In genomic region chr11:120185316-120186141, GRCm38 (mm10) we compare ENCODE assay signal across 8 mouse cellular contexts. TPM values are rescaled to one million over a fixed set of nuclear protein-coding genes. Genes with fewer than 3 reads are reported as not detected.
A peak's percentile ranks its signal among the peaks of the same experiment; 100 is the strongest.
DNase-seq lines count a peak whose midpoint lies in the region; ATAC-seq and TF ChIP-seq lines count a peak whose summit lies in the region.
"Had no signal": no experiment of that assay in that cellular context is flagged by ENCODE, and none has a peak within 500 bp of the region (broad histone marks: within the 10 kb centered on the region; RNA-seq: fewer than 3 reads in every experiment).

No protein-coding gene starts in this region.

- no peaks in the 10 kb centered on the region for H3K9me3 ChIP-seq in E14TG2a.4 (ENCODE audit: low read length)
- H3K9me3 ChIP-seq in forebrain, embryonic 10.5 days: no peaks in the 10 kb centered on the region
- H3K9me3 ChIP-seq in neural tube, embryonic 13.5 days: no peaks in the 10 kb centered on the region

- ATAC-seq in neural tube, embryonic 13.5 days (ENCODE audit: low read depth): no peak

- peak overlapping the region; percentile 74 for H3K4me3 ChIP-seq in E14TG2a.4 (replicated peaks; ENCODE audit: low read length)
- peak overlapping the region; percentile 95 for H3K4me3 ChIP-seq in forebrain, embryonic 10.5 days
- H3K4me3 ChIP-seq in neural tube, embryonic 13.5 days: peak overlapping the region; percentile 95
- H3K4me3 ChIP-seq: megakaryocyte, embryonic 14.5 days had no signal

- H3K36me3 ChIP-seq in E14TG2a.4 (ENCODE audit: insufficient read depth, low read length): no peaks in the 10 kb centered on the region
- H3K36me3 ChIP-seq in forebrain, embryonic 10.5 days (replicated peaks): peaks cover 23% of the 10 kb centered on the region
- H3K36me3 ChIP-seq in neural tube, embryonic 13.5 days: no peaks in the 10 kb centered on the region

- peak overlapping the region; percentile 99 for H3K4me2 ChIP-seq in neural tube, embryonic 13.5 days

- H3K27me3 ChIP-seq in E14TG2a.4 (ENCODE audit: insufficient read depth, low read length): peaks cover 49% of the 10 kb centered on the region
- no peaks in the 10 kb centered on the region for H3K27me3 ChIP-seq in forebrain, embryonic 10.5 days (ENCODE audit: poor library complexity, severe bottlenecking)
- no peaks in the 10 kb centered on the region for H3K27me3 ChIP-seq in neural tube, embryonic 13.5 days

- H3K9ac ChIP-seq in neural tube, embryonic 13.5 days: peak overlapping the region; percentile 100

- peaks cover 88% of the 10 kb centered on the region for H3K4me1 ChIP-seq in E14TG2a.4 (replicated peaks; ENCODE audit: low read depth, low read length)
- H3K4me1 ChIP-seq in forebrain, embryonic 10.5 days: peaks cover 68% of the 10 kb centered on the region
- peaks cover 60% of the 10 kb centered on the region for H3K4me1 ChIP-seq in neural tube, embryonic 13.5 days (replicated peaks)

- H3K27ac ChIP-seq in forebrain, embryonic 10.5 days: peak overlapping the region; percentile 100
- peak overlapping the region; percentile 99 for H3K27ac ChIP-seq in neural tube, embryonic 13.5 days (replicated peaks)

- TF ChIP-seq CTCF in E14TG2a.4 (conservative IDR thresholded peaks at IDR 0.05; ENCODE audit: low read length): no peak

- DNase-seq in R1 (ENCODE audit: low read depth, low spot score) (peak; percentile 43), liver (peak; percentile 25), adipocyte (ENCODE audit: low spot score) (no peak)
- peak; percentile 78 for DNase-seq in forebrain, embryonic 10.5 days (ENCODE audit: extremely low spot score, low spot score)
- DNase-seq in heart, postnatal 4 days: peak; percentile 63

- under 1% methylated on average over 53 of the region's 54 CpGs for WGBS in forebrain, embryonic 10.5 days
- WGBS in neural tube, embryonic 13.5 days: under 1% methylated on average over 54 of the region's 54 CpGs

RNA-seq across cellular contexts. Expression of gene Slc38a10, which starts 34.4 kb away (rescaled TPM):
- polyA plus RNA-seq in forebrain, embryonic 10.5 days (2016; fragmentation: Nextera tagmentation; extraction: Ambion mirVana): 90.6 and 93.2 TPM in 2 replicates
- total RNA-seq in heart, postnatal 4 days (2021): 100 to 1,000 TPM; 115 to 116 TPM
- 103 and 108 TPM in 2 replicates for polyA plus RNA-seq in neural tube, embryonic 13.5 days (2015; fragmentation: Nextera tagmentation; extraction: Ambion mirVana)

RNA-seq across cellular contexts. Expression of gene Bahcc1, which starts 47.2 kb away (rescaled TPM):
- 13.7 and 16.1 TPM in 2 replicates for polyA plus RNA-seq in forebrain, embryonic 10.5 days (2016; fragmentation: Nextera tagmentation; extraction: Ambion mirVana)
- total RNA-seq in heart, postnatal 4 days (2021): 10 to 100 TPM; 14.1 to 16.5 TPM
- polyA plus RNA-seq in neural tube, embryonic 13.5 days (2015; fragmentation: Nextera tagmentation; extraction: Ambion mirVana): 13.6 and 15.3 TPM in 2 replicates
